Mouse (Mus musculus): Measurements from ENCODE around the gene Gm21996.
"Not testable (repeated sequence)": the region's sequence is repeated elsewhere in the genome, so short reads cannot be mapped to it uniquely, and the experiment has no call there.

Gene Gm21996

DNA sequence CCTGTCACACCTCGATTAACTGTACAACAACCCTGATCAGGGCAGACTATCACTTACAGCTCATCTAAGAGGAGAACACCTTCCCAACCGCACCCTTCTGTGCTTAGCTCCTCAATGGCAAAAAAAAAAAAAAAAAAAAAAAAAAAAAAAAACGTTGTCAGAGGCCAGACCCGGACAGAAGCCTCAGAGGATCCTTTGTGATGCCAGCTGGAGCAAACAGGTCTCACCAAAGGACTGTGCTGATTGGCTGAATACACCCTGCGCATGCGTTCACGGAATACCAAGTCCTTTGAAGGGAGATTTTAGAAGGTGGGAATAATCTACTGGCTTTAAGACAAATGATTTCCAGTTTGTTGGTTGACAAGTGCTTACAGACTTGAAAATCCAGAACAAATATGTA is at the start of gene Gm21996:
Gene Gm21996, minus strand, starts transcription at position 101 of the 400 bp plus-strand sequence.
- not testable (repeated sequence) for DNase-seq (ENCODE audit: low spot score in 2 of 2)
